Mouse (Mus musculus) induced T-regulatory cell, adult 2 months (primary cell): ENCODE measurements at regions not wholly inside any gene's neighbourhood (a gene's known extent, or its start where the extent isn't known, plus 50 kb on each side); places are given as distances from the start of the nearest gene placed in this dataset.

Experiments used
- DNase-seq: peaks from one replicate; pipeline ENCODE4 v3.0.0-alpha.2; 2012; ENCODE audit warnings: low read depth

GRCm38 (mm10) chr1:168506326-168506725 is 74.3 kb upstream of the Pbx1 start:
- no peak for DNase-seq

- DNase-seq = no peak
Observed at GRCm38 (mm10) chr1:168504773-168505172, 72.7 kb upstream of the Pbx1 start.

- no peak for DNase-seq
Observed at GRCm38 (mm10) chr1:168502266-168502665, 70.2 kb upstream of the Pbx1 start.

GRCm38 (mm10) chr1:168501375-168502169 is 69.5 kb upstream of the Pbx1 start:
- no peak for DNase-seq

GRCm38 (mm10) chr1:168497801-168498200 is 65.7 kb upstream of the Pbx1 start:
- no peak for DNase-seq

- no peak for DNase-seq
Observed at GRCm38 (mm10) chr1:168495687-168496527, 63.8 kb upstream of the Pbx1 start.

- DNase-seq = no peak
Observed at GRCm38 (mm10) chr1:168487492-168487891, 55.4 kb upstream of the Pbx1 start.

GRCm38 (mm10) chr1:168483651-168484050 is 51.6 kb upstream of the Pbx1 start:
- no peak for DNase-seq
